Mouse (Mus musculus) limb, embryonic 12.5 days (tissue): ENCODE measurements around the gene Anapc15. TPM values are rescaled to one million over a fixed set of nuclear protein-coding genes. Genes with fewer than 3 reads are reported as not detected.

Source experiments
- ATAC-seq: fragments of 200-750 bp; cut with Nextera tagmentation; 2 replicates; pipeline ENCODE4 v1.8.0; 2017; ENCODE audit warnings: low read depth, moderate TSS enrichment; ENCODE audit not compliant: insufficient number of reproducible peaks, insufficient read depth, low FRiP score, low TSS enrichment
- H3K27ac ChIP-seq: fragments of 300-500 bp; sonication (generic); 2 replicates; pipeline ENCODE4 v1.5.1; 2016; ENCODE audit warnings: mild to moderate bottlenecking, moderate library complexity
- H3K27me3 ChIP-seq: fragments of 300-500 bp; sonication (generic); 2 replicates; pipeline ENCODE4 v1.6.1; 2016; ENCODE audit warnings: mild to moderate bottlenecking, moderate library complexity
- H3K36me3 ChIP-seq: fragments of 300-500 bp; sonication (generic); 2 replicates; pipeline ENCODE4 v1.6.1; 2016; ENCODE audit warnings: mild to moderate bottlenecking, moderate library complexity
- H3K4me1 ChIP-seq: fragments of 300-500 bp; sonication (generic); replicated peaks from 2 replicates; pipeline ENCODE4 v1.6.1; 2016
- H3K4me2 ChIP-seq: fragments of 300-500 bp; sonication (generic); 2 replicates; pipeline ENCODE4 v1.6.1; 2016; ENCODE audit warnings: mild to moderate bottlenecking, moderate library complexity
- H3K4me3 ChIP-seq: fragments of 300-500 bp; sonication (generic); replicated peaks from 2 replicates; pipeline ENCODE4 v1.5.1; 2016; ENCODE audit warnings: mild to moderate bottlenecking
- H3K9ac ChIP-seq: fragments of 300-500 bp; sonication (generic); replicated peaks from 2 replicates; pipeline ENCODE4 v1.6.1; 2016; ENCODE audit warnings: mild to moderate bottlenecking, moderate library complexity
- H3K9me3 ChIP-seq: fragments of 300-500 bp; sonication (generic); 2 replicates; pipeline ENCODE4 v1.6.1; 2016; ENCODE audit warnings: mild to moderate bottlenecking, moderate library complexity
- WGBS: fragments of 180-500 bp; shearing (Covaris S2); methylation state at CpG from one replicate; pipeline ENCODE4 v1.1.7; 2016; 5-methylcytosine and 5-hydroxymethylcytosine counted together
- polyA plus RNA-seq: library from polyadenylated mRNA; unstranded; fragments of >200 nt; fragmentation: Nextera tagmentation; extraction: Ambion mirVana; gene quantifications from 2 replicates; pipeline ENCODE4 v1.2.1, GENCODE M21; 2016

The Anapc15 gene
- polyA plus RNA-seq, 1 experiment from 2014 or later = 82.4 TPM

DNA sequence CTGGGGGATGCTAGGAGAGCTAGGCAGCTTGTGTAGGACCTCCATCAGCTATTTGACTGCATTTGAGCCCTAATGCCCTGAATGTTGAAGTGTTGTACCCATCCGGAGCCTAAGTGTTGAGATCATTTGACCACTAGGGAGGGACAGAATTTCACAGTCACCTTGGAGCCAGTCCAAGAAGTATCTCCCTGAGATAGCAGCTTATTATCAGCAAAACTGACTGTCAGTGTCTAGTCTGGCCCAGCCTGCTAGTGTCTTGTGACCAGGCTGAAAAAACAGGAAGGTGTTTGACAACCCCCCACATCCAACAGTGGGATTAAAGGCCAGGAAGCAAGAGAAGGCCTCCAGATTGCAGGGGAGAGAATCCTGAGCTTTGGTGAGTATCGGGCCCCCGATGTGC is 7.8 kb downstream of the Anapc15 start:
- 92% methylated on average over 3 of the region's 3 CpGs for WGBS
- ATAC-seq = no peak
- Histone ChIP-seq H3K27me3 (no peaks in the 10 kb centered on the region), H3K4me1 (no peaks in the 10 kb centered on the region), H3K4me3 (no peak overlapping the region), H3K36me3 (no peaks in the 10 kb centered on the region), H3K9ac (no peak overlapping the region), H3K9me3 (no peaks in the 10 kb centered on the region), H3K4me2 (no peak overlapping the region), H3K27ac (no peak overlapping the region)

DNA sequence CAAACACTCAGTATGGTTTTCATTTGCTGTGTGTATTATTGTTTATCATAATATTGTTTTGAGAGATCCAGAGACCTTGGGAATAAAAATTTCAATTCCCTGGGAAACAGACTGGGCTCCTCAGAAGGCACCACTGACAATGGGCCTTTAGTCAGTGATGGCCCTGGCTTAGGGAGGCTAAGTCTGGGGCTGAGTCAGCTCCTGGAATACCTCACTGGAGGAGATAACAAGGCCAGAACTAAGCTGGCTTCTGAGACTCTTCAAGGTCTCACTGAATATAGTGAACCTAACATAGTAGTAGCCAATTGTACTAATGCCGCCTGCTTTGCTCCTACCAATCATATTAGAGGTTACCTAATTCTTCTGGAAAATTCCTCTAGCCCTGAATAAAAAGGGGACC is 12.5 kb downstream of the Anapc15 start:
- no peaks in the 10 kb centered on the region for H3K27me3 ChIP-seq
- no peak for ATAC-seq
- 91% methylated on average over 1 of the region's 1 CpGs for WGBS

DNA sequence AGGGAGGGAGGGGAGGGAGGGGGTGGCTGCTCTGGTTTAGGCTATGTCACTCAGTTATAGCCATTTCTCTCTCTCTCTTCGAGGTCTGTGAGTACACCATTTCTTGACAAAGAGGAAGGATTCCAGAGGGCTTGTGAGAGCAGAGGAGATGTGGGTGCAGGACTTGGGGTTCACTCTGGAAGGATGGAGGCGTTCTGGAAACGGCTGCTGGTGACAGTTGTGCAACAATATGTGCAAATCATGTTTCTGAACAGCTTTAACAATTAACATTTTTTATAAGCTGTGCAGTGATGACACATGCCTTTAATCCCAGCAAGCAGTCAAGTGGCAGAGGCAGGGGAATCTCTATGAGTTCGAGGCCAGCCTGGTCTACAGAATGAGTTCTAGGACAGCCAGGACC is 17.3 kb downstream of the Anapc15 start:
- H3K27ac ChIP-seq = no peak overlapping the region
- no peak overlapping the region for H3K9ac ChIP-seq
- WGBS = 77% methylated on average over 4 of the region's 4 CpGs
- no peaks in the 10 kb centered on the region for H3K27me3 ChIP-seq
- H3K36me3 ChIP-seq = no peaks in the 10 kb centered on the region
- H3K9me3 ChIP-seq = no peaks in the 10 kb centered on the region
- no peaks in the 10 kb centered on the region for H3K4me1 ChIP-seq
- ATAC-seq = no peak
- H3K4me2 ChIP-seq = no peak overlapping the region
- H3K4me3 ChIP-seq = no peak overlapping the region

More for the DNA sequence above, 12.5 kb downstream of the Anapc15 start:
- Histone ChIP-seq H3K4me3 (no peak overlapping the region), H3K4me1 (no peaks in the 10 kb centered on the region), H3K9me3 (no peaks in the 10 kb centered on the region), H3K9ac (no peak overlapping the region), H3K36me3 (no peaks in the 10 kb centered on the region), H3K4me2 (no peak overlapping the region), H3K27ac (no peak overlapping the region)

DNA sequence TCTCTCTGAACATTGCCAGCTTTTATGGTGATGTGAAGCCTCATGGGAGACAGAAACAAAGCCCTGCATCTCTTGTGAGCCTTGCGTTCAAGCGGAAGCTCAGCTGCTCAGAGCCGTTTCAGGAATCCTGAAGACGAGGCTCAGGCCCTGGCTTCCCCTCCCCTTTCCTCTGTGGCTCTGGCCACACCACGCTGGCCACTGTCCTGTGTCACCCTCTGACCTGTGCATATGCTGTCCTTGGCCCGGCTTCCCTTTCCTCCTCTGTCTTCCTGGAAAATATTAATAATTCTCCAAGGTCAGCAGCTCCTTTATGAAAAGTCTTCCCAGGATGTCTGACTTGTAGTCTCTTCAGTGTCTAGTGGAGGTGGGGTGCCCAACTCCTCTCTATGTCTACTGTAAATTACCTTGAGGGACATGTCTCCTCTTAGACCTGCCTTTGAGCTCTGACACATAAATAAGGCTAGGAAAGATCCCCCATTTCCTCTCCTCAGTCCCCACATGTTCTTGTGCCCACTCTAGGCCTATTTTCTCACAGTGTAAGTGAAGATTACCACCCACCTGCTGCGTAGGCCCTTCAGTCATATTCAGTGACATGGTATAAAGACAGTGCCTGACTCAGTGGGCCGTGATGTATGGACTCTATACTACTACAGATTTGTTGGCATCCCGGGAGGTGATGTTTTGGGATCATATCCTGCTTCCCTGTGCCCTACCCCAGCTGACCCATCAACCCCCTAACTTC is 19.1 kb downstream of the Anapc15 start:
- H3K4me3 ChIP-seq = no peak overlapping the region
- H3K4me1 ChIP-seq = no peaks in the 10 kb centered on the region
- H3K9ac ChIP-seq = no peak overlapping the region
- no peaks in the 10 kb centered on the region for H3K36me3 ChIP-seq
- no peak overlapping the region for H3K27ac ChIP-seq
- H3K9me3 ChIP-seq = no peaks in the 10 kb centered on the region
- no peaks in the 10 kb centered on the region for H3K27me3 ChIP-seq
- no peak overlapping the region for H3K4me2 ChIP-seq
- no peak; the same call in 1 of the 2 replicates for ATAC-seq
- WGBS = 69% methylated on average over 9 of the region's 9 CpGs

DNA sequence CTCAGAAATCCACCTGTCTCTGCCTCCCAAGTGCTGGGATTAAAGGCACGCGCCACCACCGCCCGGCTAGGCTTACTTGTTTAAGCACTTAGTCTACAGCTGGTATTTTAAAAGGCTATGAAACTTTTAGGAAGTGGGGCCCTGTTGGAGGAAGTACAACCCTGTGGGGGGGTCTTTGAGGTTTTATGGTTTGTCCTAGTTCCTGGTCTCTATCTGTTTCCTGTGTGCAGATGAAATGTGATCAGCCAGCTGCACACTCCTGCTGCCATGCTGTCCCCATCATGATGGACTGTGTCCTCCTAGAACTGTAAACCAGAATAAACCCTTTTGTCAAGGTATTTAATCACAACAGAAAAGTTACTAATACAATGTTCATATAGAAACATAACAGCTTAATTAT is 20.6 kb downstream of the Anapc15 start:
- Histone ChIP-seq H3K27me3 (no peaks in the 10 kb centered on the region), H3K4me2 (no peak overlapping the region), H3K27ac (no peak overlapping the region), H3K36me3 (no peaks in the 10 kb centered on the region), H3K4me3 (no peak overlapping the region), H3K4me1 (no peaks in the 10 kb centered on the region), H3K9ac (no peak overlapping the region), H3K9me3 (no peaks in the 10 kb centered on the region)
- ATAC-seq = no peak
- WGBS = 86% methylated on average over 4 of the region's 4 CpGs

DNA sequence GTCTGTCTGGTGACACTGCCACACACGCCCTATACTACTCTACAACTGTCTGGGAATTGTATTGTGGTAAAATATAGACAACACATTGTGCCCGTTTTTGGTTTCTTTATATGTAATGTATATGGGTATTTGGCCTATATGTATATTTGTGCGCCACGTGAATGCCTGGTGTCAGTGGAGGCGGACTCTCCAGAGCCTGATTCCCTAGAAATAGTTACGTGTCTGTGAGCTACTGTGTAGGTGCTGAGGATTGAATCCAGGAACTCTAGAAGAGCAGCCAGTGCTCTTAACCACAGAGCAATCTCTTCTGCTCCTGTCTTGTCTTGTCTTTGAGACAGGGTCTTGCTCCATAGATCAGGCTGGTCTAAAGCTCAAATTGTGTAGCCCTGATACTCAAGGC is 22.8 kb downstream of the Anapc15 start:
- H3K9ac ChIP-seq = no peak overlapping the region
- no peak overlapping the region for H3K4me2 ChIP-seq
- peaks cover 3% of the 10 kb centered on the region; the same call in 1 of the 2 replicates for H3K27me3 ChIP-seq
- no peak overlapping the region for H3K27ac ChIP-seq
- no peaks in the 10 kb centered on the region for H3K4me1 ChIP-seq
- no peak overlapping the region for H3K4me3 ChIP-seq
- 82% methylated on average over 6 of the region's 6 CpGs for WGBS
- H3K36me3 ChIP-seq = no peaks in the 10 kb centered on the region
- ATAC-seq = no peak
- H3K9me3 ChIP-seq = no peaks in the 10 kb centered on the region

DNA sequence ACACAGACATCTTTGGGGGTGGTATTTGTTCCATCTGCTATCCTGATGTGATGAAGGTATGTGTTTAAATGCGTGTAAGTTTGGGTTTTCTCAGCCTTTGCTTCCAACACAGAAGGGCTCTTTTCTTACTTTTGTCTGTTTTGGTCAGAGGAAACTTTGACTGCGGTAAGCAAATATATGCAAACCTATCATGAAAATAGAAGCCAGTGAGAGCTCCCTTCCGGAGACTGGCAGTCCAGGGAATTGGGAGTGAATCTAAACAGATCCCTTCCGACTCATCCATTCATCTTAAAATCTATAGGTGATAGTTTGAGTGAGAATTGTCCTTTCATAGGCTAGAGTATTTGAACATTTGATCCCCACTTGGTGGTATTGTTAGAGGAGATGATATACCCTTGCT is 24.9 kb downstream of the Anapc15 start:
- H3K4me2 ChIP-seq = no peak overlapping the region
- 86% methylated on average over 4 of the region's 4 CpGs for WGBS
- H3K27me3 ChIP-seq = peaks cover 3% of the 10 kb centered on the region; the same call in 1 of the 2 replicates
- H3K36me3 ChIP-seq = no peaks in the 10 kb centered on the region
- no peak overlapping the region for H3K9ac ChIP-seq
- H3K9me3 ChIP-seq = no peaks in the 10 kb centered on the region
- H3K27ac ChIP-seq = no peak overlapping the region
- no peak overlapping the region for H3K4me3 ChIP-seq
- no peak for ATAC-seq
- H3K4me1 ChIP-seq = no peaks in the 10 kb centered on the region

DNA sequence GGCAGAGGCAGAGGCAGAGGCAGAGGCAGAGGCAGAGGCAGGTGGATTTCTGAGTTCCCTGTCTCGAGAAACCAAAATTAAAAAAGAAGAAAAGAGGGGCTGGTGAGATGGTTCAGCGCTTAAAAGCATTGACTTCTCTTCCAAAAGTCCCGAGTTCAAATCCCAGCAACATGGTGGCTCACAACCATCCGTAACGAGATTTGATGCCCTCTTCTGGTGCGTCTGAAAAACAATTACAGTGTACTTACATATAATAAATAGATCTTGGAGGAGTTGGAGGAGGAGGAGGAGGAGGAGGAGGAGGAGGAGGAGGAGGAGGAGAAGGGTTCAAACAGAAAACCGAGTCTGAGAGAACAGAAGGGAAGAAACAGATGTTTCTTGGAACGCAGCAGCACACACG is 32.2 kb downstream of the Anapc15 start:
- ATAC-seq = no peak
- peak overlapping the region; percentile 53 for H3K4me3 ChIP-seq
- H3K9me3 ChIP-seq = no peaks in the 10 kb centered on the region
- H3K36me3 ChIP-seq = peaks cover 16% of the 10 kb centered on the region; the same call in 1 of the 2 replicates
- H3K9ac ChIP-seq = peak overlapping the region; percentile 51
- peaks cover 10% of the 10 kb centered on the region for H3K4me1 ChIP-seq
- H3K4me2 ChIP-seq = peak overlapping the region; percentile 54
- WGBS = 34% methylated on average over 9 of the region's 9 CpGs
- peaks cover 3% of the 10 kb centered on the region; the same call in 1 of the 2 replicates for H3K27me3 ChIP-seq
- peak overlapping the region; percentile 91 for H3K27ac ChIP-seq

DNA sequence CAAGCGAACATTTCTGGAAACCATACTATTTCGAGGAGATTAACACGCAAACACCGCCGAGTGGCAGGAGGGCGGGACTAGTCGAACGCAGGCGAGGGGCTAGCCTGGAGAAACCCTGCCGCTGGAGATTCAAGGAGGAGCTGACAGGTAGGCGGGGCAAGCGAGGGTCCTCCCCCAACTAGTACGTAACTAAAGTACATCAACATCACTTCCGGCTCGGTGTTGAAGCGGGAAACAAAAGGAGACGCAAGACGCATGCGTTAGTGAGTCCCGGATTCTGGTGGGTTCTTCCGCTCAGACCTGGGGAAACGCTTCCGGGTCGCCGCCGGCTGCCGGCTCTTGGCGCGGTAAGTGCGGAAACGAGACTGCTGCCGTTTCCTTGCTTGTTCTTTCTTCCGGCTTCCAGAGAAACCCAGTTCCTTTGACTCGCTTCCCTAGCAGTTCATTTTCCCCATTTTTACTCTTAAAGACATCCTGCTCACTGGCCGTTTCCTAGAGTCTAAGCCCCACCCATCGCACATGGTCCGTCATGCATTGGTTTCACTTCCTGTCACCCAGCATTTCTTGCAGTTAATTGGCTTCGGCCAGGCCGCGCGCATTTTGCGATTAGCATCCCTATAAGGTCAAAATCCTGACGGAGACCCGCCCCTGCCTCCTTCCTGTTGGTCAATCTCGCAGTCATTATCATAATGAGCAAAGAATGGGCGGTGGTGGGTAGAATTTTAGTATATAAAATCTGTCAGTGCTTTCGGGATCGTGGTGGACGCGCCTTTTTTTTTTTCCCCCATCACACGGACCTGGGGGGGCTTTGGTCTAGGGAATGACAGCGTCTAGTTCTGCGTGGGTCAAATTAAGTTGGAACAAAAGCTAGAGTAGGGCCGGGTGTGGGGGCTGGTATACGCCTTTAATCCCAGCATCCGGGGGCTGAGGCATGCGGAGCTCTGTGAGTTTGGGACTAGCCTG is 32.9 kb downstream of the Anapc15 start:
- H3K27me3 ChIP-seq = no peaks in the 10 kb centered on the region
- WGBS = under 1% methylated on average over 57 of the region's 57 CpGs

DNA sequence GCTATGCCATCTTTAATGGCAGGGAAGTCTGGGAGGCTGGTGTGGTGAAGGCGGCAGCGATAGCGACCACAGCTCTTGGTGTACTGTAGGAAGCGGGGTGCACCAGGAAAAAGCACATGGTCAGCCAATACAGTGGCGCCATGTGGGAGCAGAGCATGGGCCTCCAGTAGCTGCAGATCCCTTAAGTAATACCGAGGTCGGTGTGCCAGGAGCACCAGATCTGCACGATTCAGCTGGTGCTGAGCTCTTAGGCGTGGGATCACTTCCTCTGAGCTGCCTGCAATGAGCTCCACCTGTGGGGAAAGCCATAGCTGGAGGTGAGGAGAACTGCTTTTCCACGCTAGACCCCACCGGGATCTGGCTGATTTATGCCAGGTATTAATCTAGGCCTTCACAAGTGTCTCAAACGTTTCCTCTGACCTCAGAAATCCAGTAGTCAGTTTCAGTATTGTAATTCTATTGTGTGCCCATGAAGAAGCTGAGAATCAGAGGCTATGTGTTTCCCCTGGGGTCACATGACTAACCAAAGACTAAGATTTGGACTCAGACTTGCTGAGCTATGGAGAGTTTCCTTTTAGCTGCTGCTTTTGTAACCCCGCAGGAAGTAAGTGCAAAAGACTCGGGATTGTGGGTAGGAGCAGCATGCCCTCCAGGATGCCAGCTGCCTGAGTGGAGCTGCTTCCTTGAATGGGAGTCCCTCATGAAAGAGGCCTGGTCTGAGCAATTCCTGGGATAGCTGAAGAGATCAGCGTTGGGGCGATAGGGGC is 37.0 kb downstream of the Anapc15 start:
- no peak for ATAC-seq
- H3K27ac ChIP-seq = no peak overlapping the region
- H3K9ac ChIP-seq = no peak overlapping the region; the same call in 1 of the 2 replicates

More for the DNA sequence above, 32.9 kb downstream of the Anapc15 start:
- peak overlapping the region; percentile 51 for H3K9ac ChIP-seq
- peaks cover 10% of the 10 kb centered on the region for H3K4me1 ChIP-seq
- H3K36me3 ChIP-seq = peaks cover 16% of the 10 kb centered on the region; the same call in 1 of the 2 replicates
- peak; percentile 98 for ATAC-seq
- peak overlapping the region; percentile 53 for H3K4me3 ChIP-seq
- peak overlapping the region; percentile 91 for H3K27ac ChIP-seq
- peak overlapping the region; percentile 54 for H3K4me2 ChIP-seq
- no peaks in the 10 kb centered on the region for H3K9me3 ChIP-seq

More for the DNA sequence above, 37.0 kb downstream of the Anapc15 start:
- Histone ChIP-seq H3K4me1 (peaks cover 7% of the 10 kb centered on the region), H3K9me3 (no peaks in the 10 kb centered on the region), H3K27me3 (no peaks in the 10 kb centered on the region), H3K36me3 (peaks cover 27% of the 10 kb centered on the region; the same call in 1 of the 2 replicates), H3K4me3 (no peak overlapping the region), H3K4me2 (no peak overlapping the region)
- WGBS = 88% methylated on average over 16 of the region's 16 CpGs
